Mouse (Mus musculus): ENCODE data around the gene Tbc1d16.

DNA sequence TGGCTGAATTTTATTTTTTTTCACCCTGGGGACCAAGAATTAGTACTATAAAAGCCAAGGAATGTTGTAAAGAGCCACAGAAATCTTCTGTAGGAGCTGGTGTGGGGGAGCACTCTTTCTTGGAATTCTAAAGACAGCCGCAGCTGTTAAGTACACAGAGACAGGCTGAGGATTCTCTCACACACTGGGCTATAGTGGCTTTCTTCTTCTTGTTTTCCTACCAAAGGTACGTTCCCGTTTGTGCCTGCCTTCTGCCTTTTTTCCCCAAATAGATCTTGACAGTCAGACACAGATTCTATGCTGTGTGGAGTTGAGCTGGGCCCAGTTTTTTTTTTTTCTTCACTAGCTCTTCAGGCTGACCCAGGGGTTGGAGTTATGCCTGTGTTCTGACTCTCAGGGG lies 132.9 kb downstream of the Tbc1d16 start:
- TF ChIP-seq CTCF (IDR thresholded peaks at IDR 0.05; ENCODE audit: low read depth, low read length) (no peak), POLR2A (IDR thresholded peaks at IDR 0.05; ENCODE audit: borderline replicate concordance, low read depth, low read length) (no peak)

Measured in bone marrow macrophage, adult 2 months (primary cell).